Mouse (Mus musculus): ENCODE data around the gene Vmn1r103. TPM values are rescaled to one million over a fixed set of nuclear protein-coding genes. Genes with fewer than 3 reads are reported as not detected.
"Not testable (repeated sequence)": the region's sequence is repeated elsewhere in the genome, so short reads cannot be mapped to it uniquely, and the experiment has no call there.

The Vmn1r103 gene
- not detected for total RNA-seq (2021)

DNA sequence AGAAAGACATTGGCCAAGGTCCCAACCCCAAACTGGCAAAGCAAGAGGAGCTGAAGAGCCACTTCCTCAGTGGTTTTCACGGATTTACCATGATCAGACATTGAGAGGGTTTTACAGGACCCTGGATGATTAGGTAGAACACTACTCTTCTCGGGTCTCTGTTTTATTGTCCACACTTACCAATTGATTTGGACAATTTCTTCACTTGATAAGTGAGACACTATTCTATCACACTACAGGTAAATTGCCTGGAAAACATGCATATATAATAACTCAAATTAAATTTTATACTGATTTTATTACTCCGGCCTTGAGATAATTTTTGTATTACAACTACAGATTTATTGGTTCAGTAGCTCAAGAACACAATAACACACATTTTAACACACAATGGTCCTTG lies at the start of gene Vmn1r103:
Gene Vmn1r103 (minus strand): TSS at position 101 of the 400 bp plus-strand sequence.
- DNase-seq (ENCODE audit: low spot score in 2 of 2); intact Hi-C loops (cut with DNase I): not testable (repeated sequence)

DNA sequence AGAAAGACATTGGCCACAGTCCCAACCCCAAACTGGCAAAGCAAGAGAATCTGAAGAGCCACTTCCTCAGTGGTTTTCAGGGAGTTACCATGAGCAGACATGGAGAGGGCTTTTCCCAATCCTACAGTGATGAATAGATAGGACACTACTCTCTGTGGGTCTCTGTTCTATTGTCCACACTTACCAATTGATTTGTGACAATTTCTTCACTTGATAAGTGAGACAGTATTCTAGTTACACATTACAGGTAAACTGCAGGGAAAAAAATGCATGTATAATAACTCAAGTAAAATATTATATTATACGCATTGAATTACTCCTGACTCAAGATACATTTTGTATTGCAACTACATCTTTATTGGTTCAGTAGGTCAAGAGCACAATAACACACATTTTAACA lies 35.3 kb upstream of the Vmn1r103 start, which contains the start of gene Gm5726:
Gene Gm5726 (minus strand): TSS at position 101 of the 400 bp plus-strand sequence.
- DNase-seq (ENCODE audit: low spot score in 2 of 2); intact Hi-C loops (cut with DNase I): not testable (repeated sequence)

GRCm38 (mm10) chr7:20533537-20533936 lies 23.2 kb upstream of the Vmn1r103 start, which contains the start of gene Vmn1r104:
Vmn1r104 (plus strand) TSS chr7:20533837.
- intact Hi-C loops (cut with DNase I); DNase-seq (ENCODE audit: low spot score in 2 of 2): not testable (repeated sequence)

GRCm38 (mm10) chr7:20474825-20475224 lies 35.5 kb downstream of the Vmn1r103 start, which contains the start of gene Gm10670:
Gm10670 (minus strand) TSS chr7:20474925.
- DNase-seq (ENCODE audit: low spot score in 2 of 2); intact Hi-C loops (cut with DNase I): not testable (repeated sequence)

Other genes starting within 250 kb of the Vmn1r103 start
- not detected for gene Gm5890, start 247.7 kb downstream of the Vmn1r103 start, total RNA-seq (2021)
- gene Gm4133, start 176.5 kb downstream of the Vmn1r103 start, total RNA-seq (2021), result not detected
- not detected for gene Gm5728, start 135.1 kb downstream of the Vmn1r103 start, total RNA-seq (2021)
- not detected for gene Vmn1r100, start 92.6 kb downstream of the Vmn1r103 start, total RNA-seq (2021)
- not detected for gene Vmn1r101, start 67.9 kb downstream of the Vmn1r103 start, total RNA-seq (2021)
- gene Gm10670, start 35.6 kb downstream of the Vmn1r103 start, total RNA-seq (2021), result not detected
- gene Vmn1r104, start 23.3 kb upstream of the Vmn1r103 start, total RNA-seq (2021), result not detected
- gene Gm5726, start 35.2 kb upstream of the Vmn1r103 start, total RNA-seq (2021), result not detected
- not detected for gene Gm4141, start 65.7 kb upstream of the Vmn1r103 start, total RNA-seq (2021)
- gene Gm4513, start 88.5 kb upstream of the Vmn1r103 start, total RNA-seq (2021), result not detected
- gene Vmn1r107, start 158.4 kb upstream of the Vmn1r103 start, total RNA-seq (2021), result not detected
- gene Vmn1r111, start 192.7 kb upstream of the Vmn1r103 start, total RNA-seq (2021), result not detected
- not detected for gene Gm10668, start 220.1 kb upstream of the Vmn1r103 start, total RNA-seq (2021)

Data from left cerebral cortex, postnatal 36 days (tissue).